24 mouse cellular contexts compared by ENCODE assay signal in genomic region chr2:42539555-42539954, GRCm38 (mm10).
"Had no signal": no experiment of that assay in that cellular context is flagged by ENCODE, and none has a peak within 500 bp of the region (broad histone marks: within the 10 kb centered on the region; RNA-seq: fewer than 3 reads in every experiment).

No protein-coding gene starts in this region.

- H3K4me1 ChIP-seq: heart, embryonic 13.5 days; heart, embryonic 15.5 days; hindbrain, embryonic 13.5 days; hindbrain, embryonic 15.5 days; limb, embryonic 13.5 days; limb, embryonic 15.5 days; liver, embryonic 12.5 days had no signal

- H3K4me2 ChIP-seq: heart, embryonic 11.5 days; heart, embryonic 13.5 days; heart, embryonic 15.5 days; hindbrain, embryonic 13.5 days; hindbrain, embryonic 15.5 days; limb, embryonic 13.5 days; limb, embryonic 15.5 days; liver, embryonic 12.5 days had no signal

- DNase-seq: gastrocnemius, adult 2 months; gastrocnemius, postnatal 14 days; gastrocnemius, postnatal 36 days; heart, adult 2 months; heart, postnatal 14 days; heart, postnatal 36 days; kidney, adult 11 months; kidney, adult 8-10 months; kidney, postnatal 10 days; kidney, postnatal 25 days; kidney, postnatal 4 days had no signal

- ATAC-seq: hindbrain, postnatal 0 days; inflammation-experienced regulatory T-cells, adult 6 months; liver, embryonic 12.5 days had no signal

- H3K9me3 ChIP-seq: heart, embryonic 13.5 days; heart, embryonic 15.5 days; hindbrain, embryonic 13.5 days; hindbrain, embryonic 15.5 days; limb, embryonic 13.5 days; limb, embryonic 15.5 days; liver, embryonic 12.5 days had no signal

- H3K4me3 ChIP-seq: gastrocnemius, adult 2 months; heart, adult 2 months; heart, embryonic 13.5 days; heart, embryonic 15.5 days; hindbrain, embryonic 13.5 days; hindbrain, embryonic 15.5 days; layer of hippocampus, adult 2 months; left cerebral cortex, adult 2 months; limb, embryonic 13.5 days; limb, embryonic 15.5 days; liver, embryonic 12.5 days had no signal

- H3K27me3 ChIP-seq: heart, embryonic 13.5 days; heart, embryonic 15.5 days; hindbrain, embryonic 13.5 days; hindbrain, embryonic 15.5 days; limb, embryonic 13.5 days; limb, embryonic 15.5 days; liver, embryonic 12.5 days had no signal

- H3K36me3 ChIP-seq: heart, embryonic 13.5 days; heart, embryonic 15.5 days; hindbrain, embryonic 13.5 days; hindbrain, embryonic 15.5 days; limb, embryonic 13.5 days; limb, embryonic 15.5 days; liver, embryonic 12.5 days had no signal

- H3K27ac ChIP-seq: gastrocnemius, adult 2 months; heart, adult 2 months; heart, embryonic 13.5 days; heart, embryonic 15.5 days; hindbrain, embryonic 13.5 days; hindbrain, embryonic 15.5 days; hindbrain, postnatal 0 days; layer of hippocampus, adult 2 months; left cerebral cortex, adult 2 months; limb, embryonic 13.5 days; limb, embryonic 15.5 days; liver, embryonic 12.5 days; liver, embryonic 14.5 days had no signal

- H3K9ac ChIP-seq: heart, embryonic 13.5 days; heart, embryonic 15.5 days; hindbrain, embryonic 13.5 days; hindbrain, embryonic 15.5 days; limb, embryonic 13.5 days; limb, embryonic 15.5 days; liver, embryonic 12.5 days; liver, embryonic 14.5 days had no signal
